Mouse (Mus musculus) MEL-GATA-1-ER (cell line): ENCODE data around the gene Psme1.
A peak's percentile ranks its signal among the peaks of the same experiment; 100 is the strongest.

Experiments
- DNase-seq: peaks from one replicate; pipeline ENCODE4 v3.0.0-alpha.2; 2012; ENCODE audit warnings: low read depth; ENCODE audit errors: extremely low read depth

The Psme1 gene

GRCm38 (mm10) chr14:55598521-55599390 lies 20.8 kb downstream of the Psme1 start:
- no peak for DNase-seq

- DNase-seq, result no peak
Measured at GRCm38 (mm10) chr14:55603271-55603632, 25.3 kb downstream of the Psme1 start, which contains the start of gene Irf9. TSS of gene Irf9 (plus strand) at chr14:55603571.

DNA sequence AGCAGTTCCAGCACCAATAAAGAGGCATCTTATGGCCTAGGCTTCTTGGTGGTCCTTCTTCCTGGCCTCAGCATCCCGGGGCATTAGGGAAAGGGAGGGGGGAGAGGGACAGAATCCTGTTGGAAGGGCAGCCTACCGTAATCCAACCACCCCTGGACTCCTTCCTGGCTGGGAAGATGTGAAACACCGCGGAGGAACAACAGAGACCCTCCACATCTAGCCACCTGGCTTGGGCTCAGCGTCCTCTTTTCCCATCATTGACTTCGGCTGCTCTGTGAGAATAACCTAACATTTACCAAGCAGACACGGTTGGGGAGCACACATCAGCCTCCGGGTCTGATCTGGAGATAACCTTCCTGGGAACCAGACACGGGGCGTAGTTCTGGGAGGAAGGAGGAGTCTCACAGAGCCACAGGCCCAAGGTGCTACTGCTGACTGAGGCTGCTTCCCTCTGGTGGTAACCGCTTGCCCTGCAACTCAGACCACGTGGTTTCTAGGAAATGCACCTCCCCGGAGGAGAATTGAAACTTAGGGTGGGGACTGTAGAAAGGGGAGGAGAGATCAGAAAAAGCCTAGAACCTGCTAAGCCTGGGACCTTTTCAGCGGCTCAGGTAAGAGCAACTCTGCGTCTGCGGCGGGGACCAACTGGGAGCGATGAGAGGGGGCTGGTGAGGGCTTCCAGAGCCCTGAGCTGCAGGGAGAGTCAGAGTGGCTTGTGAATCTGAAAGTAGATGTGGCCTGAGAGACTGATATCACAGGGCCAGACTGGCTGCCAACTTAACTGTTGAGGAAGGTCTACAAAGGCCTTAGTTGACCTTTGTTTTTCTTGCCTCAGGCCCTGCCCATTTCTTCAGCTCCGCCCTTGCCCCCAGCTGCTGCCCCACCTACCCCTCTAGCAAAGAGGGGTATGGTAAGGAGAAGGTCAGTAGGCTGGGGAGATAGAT lies 26.0 kb downstream of the Psme1 start:
- DNase-seq, result peak; percentile 89

DNA sequence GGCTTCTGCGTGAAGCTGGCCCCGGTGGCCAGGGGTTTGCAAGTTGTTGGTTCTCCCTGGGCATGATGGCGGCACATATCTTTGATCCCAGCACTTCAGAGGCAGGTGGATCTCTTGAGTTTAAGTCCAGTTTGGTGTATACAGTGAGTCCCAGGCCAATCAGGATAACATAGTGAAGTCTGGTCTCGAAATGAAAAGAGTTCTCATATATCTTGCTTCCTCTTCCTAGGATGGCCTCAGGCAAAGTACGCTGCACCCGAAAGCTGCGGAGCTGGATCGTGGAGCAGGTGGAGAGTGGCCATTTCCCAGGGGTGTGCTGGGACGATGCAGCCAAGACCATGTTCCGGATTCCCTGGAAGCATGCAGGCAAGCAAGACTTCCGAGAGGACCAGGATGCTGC lies 26.9 kb downstream of the Psme1 start:
- no peak for DNase-seq

GRCm38 (mm10) chr14:55605743-55606459 lies 28.0 kb downstream of the Psme1 start:
- no peak for DNase-seq

GRCm38 (mm10) chr14:55608339-55608738 lies 30.4 kb downstream of the Psme1 start:
- no peak for DNase-seq

- DNase-seq, result no peak
Measured at GRCm38 (mm10) chr14:55613346-55613745, 35.4 kb downstream of the Psme1 start.

- peak; percentile 89 for DNase-seq
Measured at GRCm38 (mm10) chr14:55614565-55615178, 36.7 kb downstream of the Psme1 start.

- no peak for DNase-seq
Measured at GRCm38 (mm10) chr14:55615876-55616275, 38.0 kb downstream of the Psme1 start.

DNA sequence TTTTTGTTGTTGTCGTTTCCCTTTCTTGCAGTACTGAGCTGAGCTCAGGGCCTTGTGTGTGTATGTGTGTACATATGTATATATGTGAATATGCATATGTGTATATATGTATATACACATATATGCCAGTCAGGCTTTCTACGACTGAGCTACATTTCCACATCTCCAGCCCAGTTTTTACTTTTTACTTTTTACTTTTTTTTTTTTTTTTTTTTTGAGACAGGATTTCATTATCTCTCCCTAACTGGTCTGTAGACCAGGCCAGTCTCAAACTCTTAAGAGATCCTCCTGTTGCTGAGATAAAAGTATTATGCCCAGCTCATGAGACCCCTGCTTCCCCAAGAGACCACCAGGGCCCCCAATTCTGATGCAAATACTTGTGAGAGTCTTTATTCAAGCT lies 38.9 kb downstream of the Psme1 start:
- no peak for DNase-seq

DNA sequence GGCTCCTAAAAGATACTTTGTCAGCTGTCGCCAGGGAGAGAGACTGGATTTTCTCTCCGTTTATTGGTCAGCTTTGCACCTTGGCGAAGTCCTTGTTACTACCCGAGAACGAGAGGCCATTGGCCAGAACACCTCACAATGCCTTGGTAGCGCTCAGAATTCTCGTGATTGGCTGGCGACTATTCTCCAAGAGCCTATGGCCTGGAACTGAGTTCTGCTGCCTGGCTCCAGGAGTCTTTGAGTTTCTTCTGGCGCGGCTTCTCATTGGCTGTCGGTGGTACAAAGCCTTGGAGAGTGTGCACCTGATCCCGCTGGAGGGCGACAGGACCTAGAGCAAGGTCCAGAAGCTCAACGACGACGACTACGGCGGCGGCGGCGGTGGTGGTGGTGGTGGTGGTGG lies 39.9 kb downstream of the Psme1 start, which contains the start of gene Rec8:
Gene Rec8 (plus strand): TSS at position 216 of the 400 bp plus-strand sequence.
- DNase-seq, result no peak

- peak; percentile 33 for DNase-seq
Measured at GRCm38 (mm10) chr14:55618486-55619195, 40.7 kb downstream of the Psme1 start.

DNA sequence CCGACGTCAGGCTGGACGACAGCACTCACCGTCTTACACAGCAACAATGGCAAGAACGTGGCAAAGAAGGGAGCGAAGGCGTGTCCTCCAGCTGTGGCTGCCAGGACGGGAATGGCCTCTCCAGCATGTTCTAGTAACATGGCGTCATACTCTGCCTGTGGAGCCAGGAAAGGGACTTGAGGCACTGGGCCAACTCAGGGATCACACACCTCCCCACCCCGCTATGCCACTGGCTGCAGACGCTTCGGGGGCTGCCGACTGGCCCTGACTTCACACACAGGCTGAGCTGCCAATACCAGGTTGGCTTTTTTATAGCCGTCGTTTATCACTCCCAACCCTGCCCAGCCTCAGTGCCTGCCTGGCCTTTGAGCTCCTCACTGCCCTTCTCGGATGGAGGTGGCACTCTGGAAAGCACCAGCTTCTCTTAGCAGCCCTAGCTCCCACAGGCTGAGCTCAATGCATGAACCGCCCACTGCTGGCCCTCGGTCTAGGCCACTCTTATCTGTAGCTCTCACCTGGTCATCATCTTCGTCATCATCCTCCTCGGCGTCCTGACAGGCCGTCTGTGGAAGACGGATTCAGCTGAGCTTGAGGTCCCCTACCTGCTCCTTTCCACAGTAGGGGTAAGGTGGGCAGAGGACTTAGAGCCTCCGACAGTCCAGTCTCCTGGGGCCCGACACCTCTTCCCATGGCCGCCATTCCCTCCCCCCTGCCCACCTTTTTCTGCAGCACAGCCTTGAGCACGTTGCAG lies 50.3 kb downstream of the Psme1 start:
- no peak for DNase-seq

- no peak for DNase-seq
Measured at GRCm38 (mm10) chr14:55629312-55629711, 51.4 kb downstream of the Psme1 start.
